Mouse (Mus musculus): ENCODE measurements around the gene Gm1110. TPM values are rescaled to one million over a fixed set of nuclear protein-coding genes. Genes with fewer than 3 reads are reported as not detected.

The Gm1110 gene
- polyA plus RNA-seq, 1 experiment from 2014 or later = not detected

Other genes starting within 250 kb of the Gm1110 start
- gene B3gat1, start 189.4 kb downstream of the Gm1110 start, polyA plus RNA-seq (2014; fragmentation: Nextera tagmentation; extraction: Ambion mirVana) = 0.38 and 0.41 TPM in 2 replicates
- gene Glb1l2, start 116.6 kb downstream of the Gm1110 start, polyA plus RNA-seq (2014; fragmentation: Nextera tagmentation; extraction: Ambion mirVana) = 7.2 and 8.6 TPM in 2 replicates
- not detected in 2 replicates for gene Glb1l3, start 62.2 kb downstream of the Gm1110 start, polyA plus RNA-seq (2014; fragmentation: Nextera tagmentation; extraction: Ambion mirVana)
- 47.4 and 47.9 TPM in 2 replicates for gene Acad8, start 76.5 kb upstream of the Gm1110 start, polyA plus RNA-seq (2014; fragmentation: Nextera tagmentation; extraction: Ambion mirVana)
- 149 and 156 TPM in 2 replicates for gene Thyn1, start 76.6 kb upstream of the Gm1110 start, polyA plus RNA-seq (2014; fragmentation: Nextera tagmentation; extraction: Ambion mirVana)
- 36.8 TPM in 2 replicates for gene Vps26b, start 107.0 kb upstream of the Gm1110 start, polyA plus RNA-seq (2014; fragmentation: Nextera tagmentation; extraction: Ambion mirVana)
- 33.1 and 33.7 TPM in 2 replicates for gene Ncapd3, start 107.1 kb upstream of the Gm1110 start, polyA plus RNA-seq (2014; fragmentation: Nextera tagmentation; extraction: Ambion mirVana)
- 70.0 and 70.5 TPM in 2 replicates for gene Jam3, start 232.3 kb upstream of the Gm1110 start, polyA plus RNA-seq (2014; fragmentation: Nextera tagmentation; extraction: Ambion mirVana)